Mouse (Mus musculus) stomach, embryonic 14.5 days (tissue): ENCODE data around the gene Gm21312. TPM values are rescaled to one million over a fixed set of nuclear protein-coding genes. Genes with fewer than 3 reads are reported as not detected.

Experiments
- ATAC-seq: fragments of 200-750 bp; cut with Nextera tagmentation; 2 replicates; pipeline ENCODE4 v1.8.0; 2017; ENCODE audit warnings: low read depth, moderate TSS enrichment; ENCODE audit not compliant: insufficient number of reproducible peaks, insufficient read depth, low FRiP score
- H3K27ac ChIP-seq: fragments of 300-500 bp; sonication (generic); 2 replicates; pipeline ENCODE4 v1.5.1; 2014; ENCODE audit warnings: mild to moderate bottlenecking, low read length, moderate library complexity, mixed read lengths
- H3K27me3 ChIP-seq: fragments of 300-500 bp; sonication (generic); 2 replicates; pipeline ENCODE4 v1.6.1; 2014; ENCODE audit warnings: low read length, control low read depth, mixed read lengths; ENCODE audit not compliant: control insufficient read depth, insufficient read depth
- H3K36me3 ChIP-seq: fragments of 300-500 bp; sonication (generic); 2 replicates; pipeline ENCODE4 v1.6.1; 2014; ENCODE audit warnings: mild to moderate bottlenecking, control low read depth, low read length, moderate library complexity, mixed read lengths; ENCODE audit not compliant: control insufficient read depth, insufficient read depth
- H3K4me1 ChIP-seq: fragments of 300-500 bp; sonication (generic); 2 replicates; pipeline ENCODE4 v1.6.1; 2014; ENCODE audit warnings: low read length, control low read depth, mixed read lengths; ENCODE audit not compliant: control insufficient read depth, insufficient read depth
- H3K4me2 ChIP-seq: fragments of 300-500 bp; sonication (generic); replicated peaks from 2 replicates; pipeline ENCODE4 v1.6.1; 2014; ENCODE audit warnings: low read depth, low read length, control low read depth
- H3K4me3 ChIP-seq: fragments of 300-500 bp; sonication (generic); 2 replicates; pipeline ENCODE4 v1.5.1; 2014; ENCODE audit warnings: low read depth, low read length, control low read depth
- H3K9ac ChIP-seq: fragments of 300-500 bp; sonication (generic); replicated peaks from 2 replicates; pipeline ENCODE4 v1.6.1; 2014; ENCODE audit warnings: low read depth, mild to moderate bottlenecking, control low read depth, low read length, moderate library complexity, mixed read lengths
- H3K9me3 ChIP-seq: fragments of 300-500 bp; sonication (generic); 2 replicates; pipeline ENCODE4 v1.6.1; 2016; ENCODE audit warnings: low read depth, low read length, control low read depth; ENCODE audit not compliant: control insufficient read depth
- WGBS: fragments of 180-500 bp; shearing (Covaris S2); extraction: QIAGEN DNeasy Blood & Tissue Kit; methylation state at CpG from one replicate; pipeline ENCODE4 v1.1.7; 2014; 5-methylcytosine and 5-hydroxymethylcytosine counted together
- polyA plus RNA-seq: library from polyadenylated mRNA; unstranded; fragments of >200 nt; fragmentation: Nextera tagmentation; extraction: Ambion mirVana; gene quantifications from 2 replicates; pipeline ENCODE4 v1.2.1, GENCODE M21; 2014

The Gm21312 gene
- polyA plus RNA-seq, 1 experiment from 2014 or later = not detected

GRCm38 (mm10) chr10:104210268-104210990, 33.6 kb downstream of the Gm21312 start:
- Histone ChIP-seq H3K9me3 (no peaks in the 10 kb centered on the region), H3K27ac (no peak overlapping the region), H3K4me3 (no peak overlapping the region), H3K4me1 (no peaks in the 10 kb centered on the region), H3K4me2 (no peak overlapping the region), H3K27me3 (no peaks in the 10 kb centered on the region), H3K9ac (no peak overlapping the region), H3K36me3 (no peaks in the 10 kb centered on the region)
- 75% methylated on average over 3 of the region's 3 CpGs for WGBS
- ATAC-seq = no peak

GRCm38 (mm10) chr10:104214527-104214926, 37.7 kb downstream of the Gm21312 start:
- ATAC-seq = no peak
- Histone ChIP-seq H3K27ac (no peak overlapping the region), H3K4me1 (no peaks in the 10 kb centered on the region), H3K9ac (no peak overlapping the region), H3K4me2 (no peak overlapping the region), H3K27me3 (no peaks in the 10 kb centered on the region), H3K4me3 (no peak overlapping the region), H3K9me3 (no peaks in the 10 kb centered on the region), H3K36me3 (no peaks in the 10 kb centered on the region)
- WGBS = 85% methylated on average over 5 of the region's 5 CpGs

DNA sequence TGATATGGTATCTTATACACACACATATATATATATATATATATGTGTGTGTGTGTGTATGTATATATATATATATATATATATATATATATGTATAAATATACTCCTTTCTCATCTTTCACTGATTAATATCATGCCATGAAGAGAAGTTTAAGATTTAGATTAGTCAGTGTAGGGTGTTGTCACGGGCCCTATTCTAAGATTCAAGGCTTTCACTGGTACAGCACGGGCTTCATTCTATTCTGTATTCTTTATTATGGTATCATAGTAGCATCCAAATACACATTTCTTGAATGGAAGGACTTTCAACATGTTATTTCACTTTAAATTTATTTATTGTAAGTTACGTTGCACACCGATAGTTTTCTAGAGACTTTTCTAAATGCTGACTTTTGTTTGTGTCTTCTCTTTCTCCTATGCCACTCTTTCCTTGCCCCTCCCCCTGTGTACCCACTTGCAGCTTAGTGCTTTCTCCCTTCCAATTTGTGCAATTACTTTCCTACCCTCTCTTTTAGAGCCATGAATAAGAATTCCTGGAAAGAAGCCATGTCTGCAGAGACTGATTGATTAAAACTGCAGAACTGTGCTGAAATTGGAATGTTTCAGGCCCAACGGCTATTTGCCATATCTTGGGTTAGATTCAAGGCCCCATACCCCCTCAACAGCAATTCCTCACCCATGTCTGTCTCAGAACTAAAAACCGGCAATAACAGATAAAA, 43.6 kb downstream of the Gm21312 start:
- Histone ChIP-seq H3K4me3 (no peak overlapping the region), H3K4me1 (no peaks in the 10 kb centered on the region), H3K27ac (no peak overlapping the region), H3K27me3 (no peaks in the 10 kb centered on the region), H3K9ac (no peak overlapping the region), H3K4me2 (no peak overlapping the region), H3K36me3 (no peaks in the 10 kb centered on the region), H3K9me3 (no peaks in the 10 kb centered on the region)
- 76% methylated on average over 6 of the region's 6 CpGs for WGBS
- ATAC-seq = no peak

Other genes starting within 250 kb of the Gm21312 start
- not detected in 2 replicates for gene Gm21293, start 34.0 kb upstream of the Gm21312 start, polyA plus RNA-seq
- gene Gm6763, start 25.5 kb upstream of the Gm21312 start, polyA plus RNA-seq = not detected in 2 replicates
- gene Gm8764, start 17.0 kb upstream of the Gm21312 start, polyA plus RNA-seq = not detected in 2 replicates
- gene Gm21304, start 8.5 kb upstream of the Gm21312 start, polyA plus RNA-seq = not detected in 2 replicates
- not detected in 2 replicates for gene Gm20765, start 8.5 kb downstream of the Gm21312 start, polyA plus RNA-seq
- gene Gm4340, start 17.0 kb downstream of the Gm21312 start, polyA plus RNA-seq = not detected in 2 replicates